Mouse (Mus musculus) midbrain, embryonic 14.5 days (tissue): ENCODE measurements around the gene H2-T23. TPM values are rescaled to one million over a fixed set of nuclear protein-coding genes. Genes with fewer than 3 reads are reported as not detected.

Source experiments
- ATAC-seq: fragments of 200-750 bp; cut with Nextera tagmentation; 2 replicates; pipeline ENCODE4 v1.8.0; 2017; ENCODE audit warnings: moderate number of reproducible peaks, moderate library complexity; ENCODE audit not compliant: low FRiP score, low TSS enrichment
- DNase-seq: peaks from one replicate; pipeline ENCODE4 v3.0.0-alpha.2; 2015
- H3K27ac ChIP-seq: fragments of 300-500 bp; sonication (generic); replicated peaks from 2 replicates; pipeline ENCODE4 v1.5.1; 2014; ENCODE audit warnings: mild to moderate bottlenecking, low read depth, low read length, moderate library complexity
- H3K27me3 ChIP-seq: fragments of 300-500 bp; sonication (generic); 2 replicates; pipeline ENCODE4 v1.6.1; 2014; ENCODE audit warnings: low read length, control low read depth, mixed read lengths; ENCODE audit not compliant: control insufficient read depth, insufficient read depth
- H3K36me3 ChIP-seq: fragments of 300-500 bp; sonication (generic); 2 replicates; pipeline ENCODE4 v1.6.1; 2014; ENCODE audit warnings: low read length, control low read depth; ENCODE audit not compliant: control insufficient read depth, insufficient read depth
- H3K4me1 ChIP-seq: fragments of 300-500 bp; sonication (generic); 2 replicates; pipeline ENCODE4 v1.6.1; 2014; ENCODE audit warnings: mild to moderate bottlenecking, antibody characterized with exemption, low read length, control low read depth; ENCODE audit not compliant: control insufficient read depth, insufficient read depth
- H3K4me2 ChIP-seq: fragments of 300-500 bp; sonication (generic); 2 replicates; pipeline ENCODE4 v1.6.1; 2014; ENCODE audit warnings: mild to moderate bottlenecking, low read length, moderate library complexity
- H3K4me3 ChIP-seq: fragments of 300-500 bp; sonication (generic); replicated peaks from 2 replicates; pipeline ENCODE4 v1.5.1; 2014; ENCODE audit warnings: low read depth, low read length
- H3K9ac ChIP-seq: fragments of 300-500 bp; sonication (generic); replicated peaks from 2 replicates; pipeline ENCODE4 v1.6.1; 2014; ENCODE audit warnings: mild to moderate bottlenecking, low read length, moderate library complexity
- H3K9me3 ChIP-seq: fragments of 300-500 bp; sonication (generic); 2 replicates; pipeline ENCODE4 v1.6.1; 2016; ENCODE audit warnings: low read length, control low read depth, mixed read lengths; ENCODE audit not compliant: control insufficient read depth
- WGBS: fragments of 180-500 bp; shearing (Covaris S2); extraction: QIAGEN DNeasy Blood & Tissue Kit; methylation state at CpG from one replicate; pipeline ENCODE4 v1.1.7; 2014; 5-methylcytosine and 5-hydroxymethylcytosine counted together
- polyA plus RNA-seq: library from polyadenylated mRNA; unstranded; fragments of >200 nt; fragmentation: Nextera tagmentation; extraction: Ambion mirVana; gene quantifications from 2 replicates; pipeline ENCODE4 v1.2.1, GENCODE M21; 2014

H2-T23 gene
- polyA plus RNA-seq, 1 experiment from 2014 or later: 4.4 TPM

- DNase-seq (no peak), ATAC-seq (no peak)
- H3K4me3 ChIP-seq: no peak overlapping the region
- H3K27ac ChIP-seq: no peak overlapping the region
- 83% methylated on average over 4 of the region's 4 CpGs for WGBS
- H3K27me3 ChIP-seq: no peaks in the 10 kb centered on the region
- 0 out of 2 replicates have a peak, but pooled peaks cover 4% of the 10 kb centered on the region for H3K4me1 ChIP-seq
- H3K9me3 ChIP-seq: no peaks in the 10 kb centered on the region
- no peak overlapping the region for H3K9ac ChIP-seq
- H3K36me3 ChIP-seq: no peaks in the 10 kb centered on the region
- H3K4me2 ChIP-seq: no peak overlapping the region
Measured at GRCm38 (mm10) chr17:36025901-36026300, 6.8 kb downstream of the H2-T23 start.

GRCm38 (mm10) chr17:36025197-36025596 lies 7.5 kb downstream of the H2-T23 start:
- ATAC-seq (no peak), DNase-seq (no peak)
- Histone ChIP-seq H3K4me3 (no peak overlapping the region), H3K27me3 (no peaks in the 10 kb centered on the region), H3K9ac (no peak overlapping the region), H3K27ac (no peak overlapping the region), H3K4me1 (0 out of 2 replicates have a peak, but pooled peaks cover 4% of the 10 kb centered on the region), H3K4me2 (no peak overlapping the region), H3K36me3 (no peaks in the 10 kb centered on the region), H3K9me3 (no peaks in the 10 kb centered on the region)
- WGBS: 53% methylated on average over 5 of the region's 5 CpGs

GRCm38 (mm10) chr17:36023710-36024654 lies 8.7 kb downstream of the H2-T23 start:
- no peak for ATAC-seq
- DNase-seq: no peak
- WGBS: 76% methylated on average over 9 of the region's 9 CpGs
- H3K4me1 ChIP-seq: 0 out of 2 replicates have a peak, but pooled peaks cover 4% of the 10 kb centered on the region
- H3K4me2 ChIP-seq: no peak overlapping the region
- no peak overlapping the region for H3K27ac ChIP-seq
- H3K9ac ChIP-seq: no peak overlapping the region
- no peak overlapping the region for H3K4me3 ChIP-seq
- H3K27me3 ChIP-seq: no peaks in the 10 kb centered on the region
- no peaks in the 10 kb centered on the region for H3K9me3 ChIP-seq
- no peaks in the 10 kb centered on the region for H3K36me3 ChIP-seq

- no peaks in the 10 kb centered on the region for H3K9me3 ChIP-seq
- no peaks in the 10 kb centered on the region for H3K27me3 ChIP-seq
- no peak overlapping the region for H3K9ac ChIP-seq
- ATAC-seq (no peak), DNase-seq (no peak)
- no peak overlapping the region for H3K4me2 ChIP-seq
- H3K4me3 ChIP-seq: no peak overlapping the region
- no peak overlapping the region for H3K27ac ChIP-seq
- 0 out of 2 replicates have a peak, but pooled peaks cover 4% of the 10 kb centered on the region for H3K4me1 ChIP-seq
- 94% methylated on average over 6 of the region's 6 CpGs for WGBS
- no peaks in the 10 kb centered on the region for H3K36me3 ChIP-seq
Measured at GRCm38 (mm10) chr17:36022922-36023321, 9.7 kb downstream of the H2-T23 start.

- Histone ChIP-seq H3K27me3 (no peaks in the 10 kb centered on the region), H3K9me3 (no peaks in the 10 kb centered on the region), H3K27ac (no peak overlapping the region), H3K4me1 (0 out of 2 replicates have a peak, but pooled peaks cover 4% of the 10 kb centered on the region), H3K4me2 (no peak overlapping the region), H3K36me3 (no peaks in the 10 kb centered on the region), H3K9ac (no peak overlapping the region), H3K4me3 (no peak overlapping the region)
- ATAC-seq: no peak
- 95% methylated on average over 9 of the region's 9 CpGs for WGBS
- no peak for DNase-seq
Measured at GRCm38 (mm10) chr17:36022098-36022497, 10.6 kb downstream of the H2-T23 start.

- 97% methylated on average over 1 of the region's 1 CpGs for WGBS
- Histone ChIP-seq H3K4me2 (no peak overlapping the region), H3K27ac (no peak overlapping the region), H3K9ac (no peak overlapping the region), H3K9me3 (no peaks in the 10 kb centered on the region), H3K4me3 (no peak overlapping the region), H3K27me3 (no peaks in the 10 kb centered on the region), H3K36me3 (no peaks in the 10 kb centered on the region), H3K4me1 (0 out of 2 replicates have a peak, but pooled peaks cover 4% of the 10 kb centered on the region)
- DNase-seq (no peak), ATAC-seq (no peak)
Measured at GRCm38 (mm10) chr17:36021309-36021708, 11.3 kb downstream of the H2-T23 start.

- DNase-seq (peak; percentile 32), ATAC-seq (no peak)
- no peaks in the 10 kb centered on the region for H3K4me1 ChIP-seq
- no peaks in the 10 kb centered on the region for H3K9me3 ChIP-seq
- no peak within 1 kb of the TSS for H3K27ac ChIP-seq
- H3K27me3 ChIP-seq: no peaks in the 10 kb centered on the region
- no peak within 1 kb of the TSS for H3K4me3 ChIP-seq
- H3K9ac ChIP-seq: no peak within 1 kb of the TSS
- H3K36me3 ChIP-seq: peaks cover under 1% of the 10 kb centered on the region; the same call in 1 of the 2 replicates
- 44% methylated on average over 15 of the region's 15 CpGs for WGBS
- H3K4me2 ChIP-seq: peak within 1 kb of the TSS; percentile 1; the same call in 1 of the 2 replicates
Measured at GRCm38 (mm10) chr17:36020191-36021073, 12.2 kb downstream of the H2-T23 start, which contains the start of gene H2-T24. Gene H2-T24, minus strand, starts transcription at chr17:36020560.

- peaks cover 10% of the 10 kb centered on the region for H3K36me3 ChIP-seq
- no peaks in the 10 kb centered on the region for H3K4me1 ChIP-seq
- H3K4me2 ChIP-seq: no peak overlapping the region
- H3K9me3 ChIP-seq: no peaks in the 10 kb centered on the region
- no peaks in the 10 kb centered on the region for H3K27me3 ChIP-seq
- H3K9ac ChIP-seq: no peak overlapping the region
- H3K4me3 ChIP-seq: no peak overlapping the region
- ATAC-seq (no peak), DNase-seq (no peak)
- WGBS: 71% methylated on average over 3 of the region's 3 CpGs
- no peak overlapping the region for H3K27ac ChIP-seq
Measured at GRCm38 (mm10) chr17:36019519-36019918, 13.1 kb downstream of the H2-T23 start.
